Mouse (Mus musculus): Measurements from ENCODE around the gene H2-M2.

DNA sequence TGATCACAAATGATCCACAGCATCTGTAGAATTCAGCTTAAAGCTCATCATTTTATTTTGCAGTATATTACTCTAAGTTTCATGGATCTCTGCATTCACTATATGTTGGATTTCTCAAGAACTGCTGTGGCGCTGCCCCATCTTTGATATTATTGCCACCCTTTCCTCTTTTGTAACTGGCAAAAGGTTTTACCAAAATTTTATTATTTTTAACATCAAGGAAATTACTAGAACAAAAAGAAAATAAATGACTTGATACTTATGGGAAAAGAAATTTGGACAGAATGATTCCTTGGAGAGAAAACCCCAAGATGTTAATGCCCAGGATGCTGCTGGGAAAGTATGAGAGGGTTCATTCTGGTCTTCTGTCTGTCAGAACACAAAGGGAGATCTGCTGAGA is 24.7 kb downstream of the H2-M2 start, which contains the start of gene Olfr109:
- TF ChIP-seq CEBPB (IDR thresholded peaks at IDR 0.05; ENCODE audit: insufficient read depth, poor library complexity, severe bottlenecking) = no peak
- no peak for TF ChIP-seq POLR2AphosphoS2 (IDR thresholded peaks at IDR 0.05; ENCODE audit: insufficient read length, low read depth)
- TF ChIP-seq TCF12 (IDR thresholded peaks at IDR 0.05; ENCODE audit: insufficient read depth, poor library complexity, severe bottlenecking) = no peak
- TF ChIP-seq USF1 (IDR thresholded peaks at IDR 0.05; ENCODE audit: low read depth) = no peak
- no peak for TF ChIP-seq POLR2A (IDR thresholded peaks at IDR 0.05; ENCODE audit: insufficient read length, low read depth)
- TF ChIP-seq E2F4 (IDR thresholded peaks at IDR 0.05; ENCODE audit: insufficient read depth) = no peak
- no peak for TF ChIP-seq MYOD1 (IDR thresholded peaks at IDR 0.05; ENCODE audit: control insufficient read depth in 1 of 3, insufficient read length in 2 of 3, low read depth in 2 of 3)
- no peak for TF ChIP-seq SRF (IDR thresholded peaks at IDR 0.05; ENCODE audit: control insufficient read depth, insufficient read length, low read depth)
- no peak for TF ChIP-seq REST (IDR thresholded peaks at IDR 0.05; ENCODE audit: insufficient read depth, insufficient read length)
